Mouse (Mus musculus) gastrocnemius, adult 8-10 months (tissue): ENCODE data around the gene Palld. TPM values are rescaled to one million over a fixed set of nuclear protein-coding genes. Genes with fewer than 3 reads are reported as not detected.

Experiments used
- DNase-seq, 2 experiments: peaks; one replicate each; pipeline ENCODE4 v3.0.0; 2022; ENCODE audit warnings: low spot score in 2 of 2
- total RNA-seq, 4 experiments: library from RNA; stranded (reverse); gene quantifications; 2 replicates each; pipeline ENCODE4 v1.2.4; 2022

Gene Palld
- total RNA-seq, 4 experiments from 2014 or later: 45.3 to 55.5 (median 50.2) TPM

DNA sequence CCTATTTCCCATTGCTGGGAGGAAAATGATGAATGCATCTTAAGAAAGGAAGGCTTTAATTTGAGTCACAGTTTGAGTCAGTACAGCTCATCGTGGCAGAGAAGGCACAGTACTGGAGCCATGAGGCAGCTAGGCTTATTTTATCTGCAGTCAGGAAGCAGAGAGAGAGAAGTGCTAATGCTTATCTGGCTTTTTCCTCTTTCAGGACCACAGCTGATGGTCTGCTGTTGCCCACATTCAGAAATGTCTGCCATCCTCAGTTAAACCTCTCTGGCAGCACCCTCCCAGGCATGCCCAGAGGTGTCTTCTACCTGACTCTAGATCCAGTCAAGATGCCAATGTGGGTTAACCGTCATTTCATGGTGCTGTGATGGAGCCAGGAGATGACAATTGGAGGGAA, 438.1 kb downstream of the Palld start:
- no peak for DNase-seq

DNA sequence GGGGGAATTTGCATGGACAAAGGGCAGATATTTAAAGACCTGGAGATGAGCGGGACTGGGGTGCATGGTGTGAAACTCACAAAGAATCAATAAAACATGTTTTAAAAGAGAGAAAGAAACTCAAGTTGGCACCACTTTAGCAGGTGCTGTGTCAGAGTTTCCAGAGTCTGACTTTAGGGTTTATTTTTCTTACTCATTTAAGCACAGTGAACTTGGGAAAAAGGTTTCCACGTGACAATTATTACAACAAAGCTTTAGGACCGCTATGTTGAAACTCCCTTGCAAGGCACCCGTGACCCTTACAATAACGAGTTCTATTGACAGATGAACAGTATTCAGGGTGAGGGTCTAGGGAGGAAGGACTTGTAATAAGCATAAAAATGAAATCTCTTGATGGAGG, 440.3 kb downstream of the Palld start:
- no peak for DNase-seq

Other genes with a start within 250 kb of the Palld start
- gene Ddx60, start 25.4 kb upstream of the Palld start, total RNA-seq: under 1 TPM; 0.22 to 0.82 (median 0.45) TPM
- not detected for gene Anxa10, start 220.5 kb upstream of the Palld start, total RNA-seq